Mouse (Mus musculus) E14TG2a.4 (cell line): ENCODE results near the gene Hadha.

Source experiments
- H3K27me3 ChIP-seq: 2 replicates; pipeline ENCODE4 v1.6.1; 2014; ENCODE audit warnings: low read length, control low read depth; ENCODE audit not compliant: insufficient read depth
- H3K36me3 ChIP-seq: 2 replicates; pipeline ENCODE4 v1.6.1; 2014; ENCODE audit warnings: low read length, control low read depth; ENCODE audit not compliant: insufficient read depth
- H3K4me1 ChIP-seq: replicated peaks from 2 replicates; pipeline ENCODE4 v1.6.1; 2014; ENCODE audit warnings: low read depth, low read length, control low read depth
- H3K4me3 ChIP-seq: replicated peaks from 2 replicates; pipeline ENCODE4 v1.5.1; 2014; ENCODE audit warnings: mild to moderate bottlenecking, low read length
- H3K9me3 ChIP-seq: 2 replicates; pipeline ENCODE4 v1.6.1; 2014; ENCODE audit warnings: low read length, control low read depth
- CTCF ChIP-seq: conservative IDR thresholded peaks from 2 replicates; pipeline ENCODE4 v1.5.1; 2014; ENCODE audit warnings: low read length
- NANOG ChIP-seq: IDR thresholded peaks from 2 replicates; pipeline ENCODE4 v1.6.1; 2014; ENCODE audit warnings: borderline replicate concordance, low read length, mixed read lengths
- POU5F1 ChIP-seq: IDR thresholded peaks from 2 replicates; pipeline ENCODE4 v1.6.1; 2014; ENCODE audit warnings: low read length, borderline replicate concordance

Gene Hadha

GRCm38 (mm10) chr5:30161836-30162235 lies 6.9 kb upstream of the Hadha start:
- Histone ChIP-seq H3K4me3 (no peak overlapping the region), H3K27me3 (no peaks in the 10 kb centered on the region), H3K9me3 (no peaks in the 10 kb centered on the region), H3K4me1 (0 out of 2 replicates have a peak, but pooled peaks cover 2% of the 10 kb centered on the region), H3K36me3 (peaks cover 16% of the 10 kb centered on the region; the same call in 1 of the 2 replicates)
- TF ChIP-seq NANOG, result no peak
- TF ChIP-seq CTCF, result no peak
- no peak for TF ChIP-seq POU5F1

- Histone ChIP-seq H3K9me3 (no peaks in the 10 kb centered on the region), H3K27me3 (no peaks in the 10 kb centered on the region), H3K4me3 (no peak overlapping the region), H3K36me3 (peaks cover 10% of the 10 kb centered on the region; the same call in 1 of the 2 replicates), H3K4me1 (peaks cover 9% of the 10 kb centered on the region)
- no peak for TF ChIP-seq POU5F1
- TF ChIP-seq NANOG, result no peak
- TF ChIP-seq CTCF, result no peak
These were observed 4.6 kb upstream of the Hadha start for GRCm38 (mm10) chr5:30159601-30160000.

- Histone ChIP-seq H3K4me1 (peaks cover 19% of the 10 kb centered on the region), H3K4me3 (peak overlapping the region; percentile 99), H3K27me3 (no peaks in the 10 kb centered on the region), H3K9me3 (no peaks in the 10 kb centered on the region), H3K36me3 (peaks cover 10% of the 10 kb centered on the region; the same call in 1 of the 2 replicates)
- TF ChIP-seq POU5F1, result no peak
- TF ChIP-seq NANOG, result no peak
- TF ChIP-seq CTCF, result no peak
These were observed 1.1 kb upstream of the Hadha start for GRCm38 (mm10) chr5:30155821-30156629.

- Histone ChIP-seq H3K27me3 (no peaks in the 10 kb centered on the region), H3K9me3 (no peaks in the 10 kb centered on the region), H3K4me1 (peaks cover 19% of the 10 kb centered on the region), H3K4me3 (peak overlapping the region; percentile 99), H3K36me3 (peaks cover 6% of the 10 kb centered on the region; the same call in 1 of the 2 replicates)
- TF ChIP-seq NANOG, result no peak
- no peak for TF ChIP-seq POU5F1
- no peak for TF ChIP-seq CTCF
These were observed 432 bp upstream of the Hadha start for GRCm38 (mm10) chr5:30155395-30155792.

GRCm38 (mm10) chr5:30154013-30154412 lies 949 bp downstream of the Hadha start:
- no peaks in the 10 kb centered on the region for H3K9me3 ChIP-seq
- TF ChIP-seq NANOG (no peak), CTCF (no peak), POU5F1 (no peak)
- H3K4me1 ChIP-seq, result peaks cover 26% of the 10 kb centered on the region
- 0 out of 2 replicates have a peak, but pooled peaks cover 2% of the 10 kb centered on the region for H3K36me3 ChIP-seq
- peak overlapping the region; percentile 99 for H3K4me3 ChIP-seq
- H3K27me3 ChIP-seq, result no peaks in the 10 kb centered on the region

GRCm38 (mm10) chr5:30153222-30153621 lies 1.7 kb downstream of the Hadha start:
- H3K36me3 ChIP-seq, result no peaks in the 10 kb centered on the region; the same call in 1 of the 2 replicates
- peaks cover 26% of the 10 kb centered on the region for H3K4me1 ChIP-seq
- no peaks in the 10 kb centered on the region for H3K27me3 ChIP-seq
- no peaks in the 10 kb centered on the region for H3K9me3 ChIP-seq
- H3K4me3 ChIP-seq, result no peak overlapping the region
- TF ChIP-seq POU5F1 (no peak), CTCF (no peak), NANOG (no peak)

- no peaks in the 10 kb centered on the region for H3K27me3 ChIP-seq
- TF ChIP-seq POU5F1 (no peak), CTCF (no peak), NANOG (no peak)
- H3K9me3 ChIP-seq, result no peaks in the 10 kb centered on the region
- H3K36me3 ChIP-seq, result no peaks in the 10 kb centered on the region; the same call in 1 of the 2 replicates
- H3K4me3 ChIP-seq, result no peak overlapping the region
- peaks cover 26% of the 10 kb centered on the region for H3K4me1 ChIP-seq
These were observed 2.5 kb downstream of the Hadha start for GRCm38 (mm10) chr5:30152413-30152812.

GRCm38 (mm10) chr5:30152007-30152406 lies 3.0 kb downstream of the Hadha start:
- no peak for TF ChIP-seq POU5F1
- TF ChIP-seq NANOG, result no peak
- TF ChIP-seq CTCF, result no peak
- no peak overlapping the region for H3K4me3 ChIP-seq

More at GRCm38 (mm10) chr5:30152007-30152406, 3.0 kb downstream of the Hadha start:
- H3K36me3 ChIP-seq, result peaks cover under 1% of the 10 kb centered on the region; the same call in 1 of the 2 replicates
- H3K9me3 ChIP-seq, result no peaks in the 10 kb centered on the region
- H3K27me3 ChIP-seq, result no peaks in the 10 kb centered on the region
- H3K4me1 ChIP-seq, result peaks cover 25% of the 10 kb centered on the region
